Mouse (Mus musculus) heart, postnatal 4 days (tissue): Measurements from ENCODE around the gene Mroh2a. TPM values are rescaled to one million over a fixed set of nuclear protein-coding genes. Genes with fewer than 3 reads are reported as not detected.

Source experiments
- total RNA-seq, 2 experiments: library from RNA; stranded (reverse); gene quantifications; 2 replicates each; pipeline ENCODE4 v1.2.3; 2021

Gene Mroh2a
- total RNA-seq, 2 experiments from 2014 or later, result 0.02 TPM; not detected in 1

Other genes with a start within 250 kb of the Mroh2a start
- gene Usp40, start 218.4 kb upstream of the Mroh2a start, total RNA-seq, result 10 to 100 TPM; 24.8 to 26.2 TPM
- not detected for gene Ugt1a10, start 171.6 kb upstream of the Mroh2a start, total RNA-seq
- not detected for gene Ugt1a9, start 156.2 kb upstream of the Mroh2a start, total RNA-seq
- gene Ugt1a8, start 139.2 kb upstream of the Mroh2a start, total RNA-seq, result not detected
- gene Ugt1a7c, start 131.9 kb upstream of the Mroh2a start, total RNA-seq, result 1 to 10 TPM in 1 of 2 experiments, under 1 TPM in 1; 0.72 to 1.2 TPM
- gene Ugt1a6b, start 123.7 kb upstream of the Mroh2a start, total RNA-seq, result 1 to 10 TPM in 1 of 2 experiments, not detected in 1; 1.1 TPM
- gene Ugt1a6a, start 92.2 kb upstream of the Mroh2a start, total RNA-seq, result under 1 TPM; 0.63 to 0.81 TPM
- gene Ugt1a5, start 61.0 kb upstream of the Mroh2a start, total RNA-seq, result not detected
- gene Ugt1a2, start 26.4 kb upstream of the Mroh2a start, total RNA-seq, result not detected
- gene Dnajb3, start 21.2 kb upstream of the Mroh2a start, total RNA-seq, result 1 to 10 TPM; 1.6 to 1.8 TPM
- gene Ugt1a1, start 15.0 kb upstream of the Mroh2a start, total RNA-seq, result not detected
- 100 to 1,000 TPM in 1 of 2 experiments, 10 to 100 TPM in 1; 97.1 to 100 TPM for gene Hjurp, start 50.6 kb downstream of the Mroh2a start, total RNA-seq
- not detected for gene Trpm8, start 50.7 kb downstream of the Mroh2a start, total RNA-seq
- not detected for gene Spp2, start 180.0 kb downstream of the Mroh2a start, total RNA-seq